ENCODE assay signal across 17 mouse cellular contexts in the genomic region with DNA sequence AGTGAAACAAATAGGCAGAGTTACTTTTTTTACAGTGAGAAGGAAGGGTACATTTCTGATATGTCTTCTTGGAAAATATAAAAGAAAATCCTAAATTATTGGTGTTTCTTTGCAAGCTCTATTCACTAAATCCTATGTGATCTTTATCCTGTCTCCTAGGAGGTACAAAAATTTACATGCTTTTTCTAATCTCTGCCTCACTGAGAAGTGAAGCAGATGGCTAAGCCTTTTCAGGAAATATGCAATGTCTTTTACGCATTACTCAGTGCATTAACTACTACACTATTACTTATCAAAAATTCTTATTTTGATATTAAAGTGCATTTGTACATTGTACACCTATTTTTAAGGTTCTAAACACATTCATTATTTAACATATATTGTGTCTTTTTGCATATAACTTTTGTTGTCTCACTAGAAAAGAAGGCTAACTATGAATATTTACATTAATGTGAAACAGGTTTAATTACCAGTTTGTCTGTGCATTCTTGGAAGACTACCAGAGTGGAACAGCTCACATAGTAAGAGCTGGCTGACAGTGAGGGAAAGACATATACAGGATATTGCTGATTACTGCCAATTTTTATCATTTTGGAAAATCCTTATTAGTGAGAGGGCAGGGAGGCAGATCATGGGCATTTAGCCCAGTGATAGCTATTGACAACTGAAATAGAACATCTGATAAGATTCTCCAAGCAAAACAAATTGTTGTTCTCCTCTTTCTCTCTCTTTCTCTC.
DNase-seq lines count a peak whose midpoint lies in the region; ATAC-seq and TF ChIP-seq lines count a peak whose summit lies in the region.
"Had no signal": no experiment of that assay in that cellular context is flagged by ENCODE, and none has a peak within 500 bp of the region (broad histone marks: within the 10 kb centered on the region; RNA-seq: fewer than 3 reads in every experiment).

No protein-coding gene starts in this region.

- no peaks in the 10 kb centered on the region for H3K36me3 ChIP-seq in forebrain, embryonic 14.5 days (ENCODE audit: control insufficient read depth, insufficient read depth, low read length)
- no peaks in the 10 kb centered on the region for H3K36me3 ChIP-seq in forebrain, embryonic 10.5 days (replicated peaks)
- H3K36me3 ChIP-seq in midbrain, postnatal 0 days (ENCODE audit: insufficient read depth, low read length) = no peaks in the 10 kb centered on the region
- H3K36me3 ChIP-seq in midbrain, embryonic 10.5 days = no peaks in the 10 kb centered on the region
- no peaks in the 10 kb centered on the region for H3K36me3 ChIP-seq in forebrain, embryonic 16.5 days (ENCODE audit: control insufficient read depth, insufficient read depth)
- H3K36me3 ChIP-seq: embryonic facial prominence, embryonic 10.5 days; embryonic facial prominence, embryonic 12.5 days had no signal

- H3K4me3 ChIP-seq in forebrain, embryonic 14.5 days (ENCODE audit: low read depth, low read length) = no peak overlapping the region
- no peak overlapping the region for H3K4me3 ChIP-seq in forebrain, embryonic 10.5 days
- H3K4me3 ChIP-seq in midbrain, postnatal 0 days (ENCODE audit: low read depth, low read length) = no peak overlapping the region
- H3K4me3 ChIP-seq in midbrain, embryonic 10.5 days = no peak overlapping the region
- H3K4me3 ChIP-seq in forebrain, embryonic 16.5 days (replicated peaks; ENCODE audit: low read length) = no peak overlapping the region
- no peak overlapping the region for H3K4me3 ChIP-seq in layer of hippocampus, adult 2 months
- H3K4me3 ChIP-seq: embryonic facial prominence, embryonic 10.5 days; embryonic facial prominence, embryonic 12.5 days had no signal

- peak; percentile 73 for DNase-seq in forebrain, embryonic 14.5 days (ENCODE audit: low spot score)
- DNase-seq in forebrain, embryonic 10.5 days (ENCODE audit: extremely low spot score, low spot score) = no peak
- peak; percentile 8 for DNase-seq in midbrain, postnatal 0 days (ENCODE audit: low spot score)
- DNase-seq in midbrain, embryonic 10.5 days (ENCODE audit: low spot score) = no peak
- no peak for DNase-seq in layer of hippocampus, adult 2 months (ENCODE audit: low spot score in 2 of 2)
- DNase-seq in lung, postnatal 36 days = no peak
- DNase-seq: adrenal gland, adult 2 months; adrenal gland, postnatal 10 days; adrenal gland, postnatal 25 days; cerebellum, adult 11-12 months; cerebellum, adult 2 months; cerebellum, adult 9-10 months; cerebellum, postnatal 10 days; cerebellum, postnatal 25 days had no signal

- peak; percentile 68; the same call in 1 of the 2 replicates for ATAC-seq in forebrain, embryonic 14.5 days
- no peak for ATAC-seq in midbrain, postnatal 0 days (ENCODE audit: low FRiP score)
- ATAC-seq in forebrain, embryonic 16.5 days = peak; percentile 67

- H3K4me1 ChIP-seq in forebrain, embryonic 14.5 days (ENCODE audit: control insufficient read depth, insufficient read depth, low read length) = no peaks in the 10 kb centered on the region
- no peaks in the 10 kb centered on the region for H3K4me1 ChIP-seq in forebrain, embryonic 10.5 days
- no peaks in the 10 kb centered on the region for H3K4me1 ChIP-seq in midbrain, postnatal 0 days (ENCODE audit: insufficient read depth, low read length)
- no peaks in the 10 kb centered on the region for H3K4me1 ChIP-seq in midbrain, embryonic 10.5 days
- H3K4me1 ChIP-seq in forebrain, embryonic 16.5 days (replicated peaks; ENCODE audit: control insufficient read depth, insufficient read depth, low read length) = no peaks in the 10 kb centered on the region; the same call in 1 of the 2 replicates
- H3K4me1 ChIP-seq: embryonic facial prominence, embryonic 10.5 days; embryonic facial prominence, embryonic 12.5 days had no signal

- H3K27me3 ChIP-seq in forebrain, embryonic 14.5 days (replicated peaks; ENCODE audit: control insufficient read depth, insufficient read depth, low read length) = no peaks in the 10 kb centered on the region
- H3K27me3 ChIP-seq in forebrain, embryonic 10.5 days (ENCODE audit: poor library complexity, severe bottlenecking) = no peaks in the 10 kb centered on the region
- H3K27me3 ChIP-seq in midbrain, postnatal 0 days (ENCODE audit: insufficient read depth, low read length) = no peaks in the 10 kb centered on the region
- H3K27me3 ChIP-seq in midbrain, embryonic 10.5 days (ENCODE audit: low read depth, poor library complexity, severe bottlenecking) = no peaks in the 10 kb centered on the region
- H3K27me3 ChIP-seq in forebrain, embryonic 16.5 days (replicated peaks; ENCODE audit: control insufficient read depth, insufficient read depth, low read length) = no peaks in the 10 kb centered on the region
- H3K27me3 ChIP-seq: embryonic facial prominence, embryonic 12.5 days had no signal

- no peak for TF ChIP-seq CTCF in midbrain, postnatal 0 days (IDR thresholded peaks at IDR 0.05)
- TF ChIP-seq CTCF in layer of hippocampus, adult 2 months (conservative IDR thresholded peaks at IDR 0.05) = no peak

- H3K9me3 ChIP-seq in forebrain, embryonic 14.5 days (replicated peaks; ENCODE audit: control insufficient read depth, low read length) = no peaks in the 10 kb centered on the region
- H3K9me3 ChIP-seq in forebrain, embryonic 10.5 days = no peaks in the 10 kb centered on the region
- H3K9me3 ChIP-seq in midbrain, postnatal 0 days (ENCODE audit: low read length) = no peaks in the 10 kb centered on the region
- H3K9me3 ChIP-seq in midbrain, embryonic 10.5 days (replicated peaks) = no peaks in the 10 kb centered on the region
- no peaks in the 10 kb centered on the region for H3K9me3 ChIP-seq in forebrain, embryonic 16.5 days (ENCODE audit: control insufficient read depth, low read length)
- H3K9me3 ChIP-seq: embryonic facial prominence, embryonic 10.5 days; embryonic facial prominence, embryonic 12.5 days had no signal

- 53% methylated on average over 1 of the region's 1 CpGs for WGBS in forebrain, embryonic 14.5 days
- WGBS in forebrain, embryonic 10.5 days = 92% methylated on average over 1 of the region's 1 CpGs
- WGBS in midbrain, postnatal 0 days = 53% methylated on average over 1 of the region's 1 CpGs
- WGBS in midbrain, embryonic 10.5 days = 90% methylated on average over 1 of the region's 1 CpGs
- 61% methylated on average over 1 of the region's 1 CpGs for WGBS in forebrain, embryonic 16.5 days

- H3K4me2 ChIP-seq in forebrain, embryonic 14.5 days (ENCODE audit: low read length) = no peak overlapping the region
- H3K4me2 ChIP-seq in midbrain, postnatal 0 days (ENCODE audit: low read depth, low read length, poor library complexity, severe bottlenecking) = no peak overlapping the region
- H3K4me2 ChIP-seq in forebrain, embryonic 16.5 days (ENCODE audit: low read length) = no peak overlapping the region
- H3K4me2 ChIP-seq: embryonic facial prominence, embryonic 12.5 days had no signal

- no peak overlapping the region for H3K9ac ChIP-seq in forebrain, embryonic 14.5 days (ENCODE audit: low read length)
- H3K9ac ChIP-seq in midbrain, postnatal 0 days (replicated peaks; ENCODE audit: low read length, poor library complexity, severe bottlenecking) = no peak overlapping the region
- H3K9ac ChIP-seq in forebrain, embryonic 16.5 days (replicated peaks; ENCODE audit: low read depth, low read length) = no peak overlapping the region
- H3K9ac ChIP-seq: embryonic facial prominence, embryonic 12.5 days had no signal

- H3K27ac ChIP-seq in forebrain, embryonic 14.5 days (ENCODE audit: low read depth, low read length) = no peak overlapping the region
- no peak overlapping the region for H3K27ac ChIP-seq in forebrain, embryonic 10.5 days
- H3K27ac ChIP-seq in midbrain, postnatal 0 days (ENCODE audit: low read depth, low read length) = no peak overlapping the region
- no peak overlapping the region for H3K27ac ChIP-seq in midbrain, embryonic 10.5 days (replicated peaks)
- H3K27ac ChIP-seq in forebrain, embryonic 16.5 days (ENCODE audit: low read length) = no peak overlapping the region
- H3K27ac ChIP-seq in layer of hippocampus, adult 2 months = no peak overlapping the region
- H3K27ac ChIP-seq: embryonic facial prominence, embryonic 10.5 days; embryonic facial prominence, embryonic 12.5 days had no signal

Comparison
In these comparisons a context has a peak if more than half of its experiments do, and no peak if none do; other contexts are left out.
1. DNase-seq: peak in forebrain, embryonic 14.5 days (single experiment) and midbrain, postnatal 0 days (single experiment); none in forebrain, embryonic 10.5 days (single experiment), midbrain, embryonic 10.5 days (single experiment), layer of hippocampus, adult 2 months (0 of 2) and lung, postnatal 36 days (single experiment).